In the genomic region with DNA sequence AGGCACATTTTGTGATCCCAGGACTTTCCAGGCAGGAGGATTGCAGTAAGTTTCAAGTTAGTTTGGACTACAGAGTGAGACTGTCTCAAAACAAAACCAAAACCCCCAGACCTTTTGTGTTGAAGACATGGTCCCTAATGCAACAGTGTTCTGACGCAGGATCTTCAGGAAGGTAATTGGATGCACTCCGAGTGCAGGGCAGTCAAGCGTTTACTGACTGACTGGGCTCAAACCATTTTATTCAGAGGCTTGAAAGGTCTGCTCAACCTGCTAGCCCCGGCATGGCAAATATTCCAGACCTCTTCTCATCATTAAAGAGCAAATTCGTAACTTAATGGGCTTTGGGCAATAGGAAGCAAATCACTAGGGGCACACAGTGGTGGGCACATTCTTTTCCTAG, we compare ENCODE assay signal across 11 mouse cellular contexts. TPM values are rescaled to one million over a fixed set of nuclear protein-coding genes. Genes with fewer than 3 reads are reported as not detected.
DNase-seq lines count a peak whose midpoint lies in the region; ATAC-seq and TF ChIP-seq lines count a peak whose summit lies in the region.
"Had no signal": no experiment of that assay in that cellular context is flagged by ENCODE, and none has a peak within 500 bp of the region (broad histone marks: within the 10 kb centered on the region; RNA-seq: fewer than 3 reads in every experiment).

No protein-coding gene starts in this region.

- in situ Hi-C loops in CH12.LX (cut with MboI; ENCODE audit: low pct_ligation_motif_present, low pct_unique_long_range_greater_than_20kb, low sequenced_read_pairs): loop anchor here (5.0 kb wide), 1 partner anchor 36 kb away; no protein-coding TSS in a partner anchor

- H3K79me2 ChIP-seq in CH12.LX (replicated peaks; ENCODE audit: control insufficient read depth, extremely low read depth, insufficient read depth, poor library complexity, severe bottlenecking): peaks cover 97% of the 10 kb centered on the region

- DNase-seq in gastrocnemius, adult 2 months: no peak
- no peak for DNase-seq in gastrocnemius, postnatal 36 days
- DNase-seq in limb, embryonic 14.5 days (ENCODE audit: low spot score): no peak
- DNase-seq in limb, embryonic 10.5 days (ENCODE audit: low spot score): no peak
- DNase-seq in CH12.LX (ENCODE audit: extremely low read depth): no peak
- no peak for DNase-seq in yolk sac, embryonic 10.5 days (ENCODE audit: low spot score)
- DNase-seq in testis, postnatal 14 days (ENCODE audit: low spot score): no peak
- DNase-seq: lung, postnatal 36 days had no signal

- 80% methylated on average over 5 of the region's 5 CpGs for WGBS in limb, embryonic 14.5 days
- WGBS in limb, embryonic 10.5 days: 96% methylated on average over 5 of the region's 5 CpGs
- WGBS in heart, embryonic 16.5 days: 85% methylated on average over 5 of the region's 5 CpGs

- TF ChIP-seq POLR2A in limb, embryonic 14.5 days (IDR thresholded peaks at IDR 0.05; ENCODE audit: borderline replicate concordance, extremely low read depth, insufficient read depth, insufficient read length): no peak
- TF ChIP-seq POLR2A in CH12.LX (IDR thresholded peaks at IDR 0.05; ENCODE audit: low read depth, low read length): no peak

- H3K36me3 ChIP-seq in limb, embryonic 14.5 days (ENCODE audit: control insufficient read depth, insufficient read depth, low read length): peaks cover 20% of the 10 kb centered on the region; the same call in 1 of the 2 replicates
- H3K36me3 ChIP-seq in limb, embryonic 10.5 days: peaks cover 61% of the 10 kb centered on the region
- peaks cover 49 to 70% of the 10 kb centered on the region in 2 experiments for H3K36me3 ChIP-seq in CH12.LX (replicated peaks in 1 of 2; ENCODE audit: control insufficient read depth in 1 of 2, insufficient read depth in 1 of 2, low read length in 1 of 2)
- peaks cover 8% of the 10 kb centered on the region; the same call in 1 of the 2 replicates for H3K36me3 ChIP-seq in heart, embryonic 16.5 days (ENCODE audit: control insufficient read depth, insufficient read depth)

- H3K27me3 ChIP-seq in limb, embryonic 14.5 days (ENCODE audit: control insufficient read depth, insufficient read depth, low read length): no peaks in the 10 kb centered on the region
- no peaks in the 10 kb centered on the region for H3K27me3 ChIP-seq in limb, embryonic 10.5 days (ENCODE audit: low read depth, poor library complexity, severe bottlenecking)
- no peaks in the 10 kb centered on the region for H3K27me3 ChIP-seq in CH12.LX (replicated peaks)
- H3K27me3 ChIP-seq in heart, embryonic 16.5 days (ENCODE audit: control insufficient read depth, insufficient read depth, low read length): no peaks in the 10 kb centered on the region

- dilution Hi-C loops in CH12.LX (cut with MboI; ENCODE audit: extremely low pct_ligation_motif_present, extremely low pct_unique_long_range_greater_than_20kb, low sequenced_read_pairs): no loop called here

- TF ChIP-seq CTCF in gastrocnemius, adult 2 months (IDR thresholded peaks at IDR 0.05): no peak
- TF ChIP-seq CTCF in CH12.LX (conservative IDR thresholded peaks at IDR 0.05 in 1 of 2, IDR thresholded peaks at IDR 0.05 in 1 of 2; ENCODE audit: low read depth in 2 of 2, low read length in 2 of 2): no peak

- H3K27ac ChIP-seq in gastrocnemius, adult 2 months: peak overlapping the region; percentile 93
- 0 out of 2 replicates have a peak overlapping the region, but pooled peaks have one; percentile 85 for H3K27ac ChIP-seq in limb, embryonic 14.5 days (replicated peaks; ENCODE audit: low read depth, low read length)
- no peak overlapping the region for H3K27ac ChIP-seq in limb, embryonic 10.5 days
- H3K27ac ChIP-seq in CH12.LX (ENCODE audit: insufficient read depth, low read depth): peak overlapping the region; percentile 85; the same call in 1 of the 2 replicates
- H3K27ac ChIP-seq in heart, embryonic 16.5 days (ENCODE audit: low read length): peak overlapping the region; percentile 85

- intact Hi-C loops in gastrocnemius, adult 2 months (cut with DNase I): loop anchor here (2.0 kb wide), 1 partner anchor 30 kb away; no protein-coding TSS in a partner anchor
- intact Hi-C loops in gastrocnemius, postnatal 36 days (cut with DNase I): no loop called here

- H3K4me1 ChIP-seq in limb, embryonic 14.5 days (ENCODE audit: control insufficient read depth, insufficient read depth, low read length): peaks cover 56% of the 10 kb centered on the region
- peaks cover 30% of the 10 kb centered on the region for H3K4me1 ChIP-seq in limb, embryonic 10.5 days
- peaks cover 56 to 82% of the 10 kb centered on the region in 2 experiments for H3K4me1 ChIP-seq in CH12.LX (ENCODE audit: control insufficient read depth in 1 of 2, insufficient read depth in 2 of 2)
- peaks cover 59% of the 10 kb centered on the region for H3K4me1 ChIP-seq in heart, embryonic 16.5 days (ENCODE audit: control insufficient read depth, insufficient read depth, low read length)

- no peak overlapping the region for H3K4me2 ChIP-seq in limb, embryonic 14.5 days (replicated peaks; ENCODE audit: low read depth, low read length, severe bottlenecking)
- H3K4me2 ChIP-seq in CH12.LX (ENCODE audit: insufficient read depth, low read depth, poor library complexity, severe bottlenecking): peak overlapping the region; percentile 58
- H3K4me2 ChIP-seq in heart, embryonic 16.5 days (ENCODE audit: low read depth, low read length): no peak overlapping the region

- no peak for TF ChIP-seq EP300 in CH12.LX (IDR thresholded peaks at IDR 0.05; ENCODE audit: low read length)

- no peak for ATAC-seq in limb, embryonic 14.5 days (ENCODE audit: low FRiP score, low read depth)
- no peak for ATAC-seq in heart, embryonic 16.5 days (replicated peaks; ENCODE audit: extremely low read depth, insufficient read depth, low FRiP score)
- ATAC-seq: CD4-positive, CD25-positive, alpha-beta regulatory T cell, adult 4 months had no signal

- H3K9me3 ChIP-seq in limb, embryonic 14.5 days (ENCODE audit: control insufficient read depth, low read length): no peaks in the 10 kb centered on the region
- no peaks in the 10 kb centered on the region for H3K9me3 ChIP-seq in limb, embryonic 10.5 days (replicated peaks)
- H3K9me3 ChIP-seq in CH12.LX (replicated peaks; ENCODE audit: low read length): peaks cover 11% of the 10 kb centered on the region
- 0 out of 2 replicates have a peak, but pooled peaks cover 3% of the 10 kb centered on the region for H3K9me3 ChIP-seq in heart, embryonic 16.5 days (replicated peaks; ENCODE audit: control insufficient read depth, low read length)

- H3K9ac ChIP-seq in limb, embryonic 14.5 days (ENCODE audit: low read depth, low read length, severe bottlenecking): no peak overlapping the region
- H3K9ac ChIP-seq in CH12.LX (ENCODE audit: insufficient read depth, low read depth): no peak overlapping the region
- no peak overlapping the region for H3K9ac ChIP-seq in heart, embryonic 16.5 days (ENCODE audit: low read length)

- no peak for TF ChIP-seq RAD21 in CH12.LX (IDR thresholded peaks at IDR 0.05; ENCODE audit: low read depth, low read length)

- H3K4me3 ChIP-seq in gastrocnemius, adult 2 months: peak overlapping the region; percentile 5
- H3K4me3 ChIP-seq in limb, embryonic 14.5 days (replicated peaks; ENCODE audit: low read length): no peak overlapping the region
- H3K4me3 ChIP-seq in limb, embryonic 10.5 days: no peak overlapping the region
- no peak overlapping the region for H3K4me3 ChIP-seq in CH12.LX (replicated peaks in 1 of 3; ENCODE audit: low read depth in 2 of 3, low read length in 2 of 3, poor library complexity in 1 of 3)
- no peak overlapping the region for H3K4me3 ChIP-seq in heart, embryonic 16.5 days (ENCODE audit: low read length)
- H3K4me3 ChIP-seq: myocyte had no signal

TF ChIP-seq in CH12.LX, 34 proteins besides CTCF, POLR2A, EP300 and RAD21:
- TF ChIP-seq MEF2A (IDR thresholded peaks at IDR 0.05; ENCODE audit: borderline replicate concordance, low read depth, low read length) (no peak), RCOR1 (conservative IDR thresholded peaks at IDR 0.05; ENCODE audit: low read depth, low read length) (no peak), POLR2AphosphoS2 (IDR thresholded peaks at IDR 0.05; ENCODE audit: low read depth, low read length) (no peak), ELF1 (IDR thresholded peaks at IDR 0.05; ENCODE audit: low read depth, low read length) (no peak), SIN3A (IDR thresholded peaks at IDR 0.05; ENCODE audit: low read length) (no peak), ZNF384 (IDR thresholded peaks at IDR 0.05; ENCODE audit: low read depth, low read length) (no peak), TCF12 (IDR thresholded peaks at IDR 0.05; ENCODE audit: low read depth, low read length) (no peak)

RNA-seq across cellular contexts. Expression of gene Bcl2l1, which starts 12.8 kb away (rescaled TPM):
- total RNA-seq in gastrocnemius, adult 2 months (2021): 10 to 100 TPM; 15.7 to 40.3 TPM
- 10 to 100 TPM; 15.4 to 17.6 TPM for total RNA-seq in gastrocnemius, postnatal 36 days (2021)
- 46.8 and 54.3 TPM in 2 replicates for polyA plus RNA-seq in limb, embryonic 14.5 days (2012; rRNA removed)
- 91.2 and 96.3 TPM in 2 replicates for polyA plus RNA-seq in limb, embryonic 14.5 days (2014; fragmentation: Nextera tagmentation; extraction: Ambion mirVana)
- 90.1 and 103 TPM in 2 replicates for polyA plus RNA-seq in limb, embryonic 10.5 days (2016; fragmentation: Nextera tagmentation; extraction: Ambion mirVana)
- 47.7 and 80.3 TPM in 2 replicates for total RNA-seq in CH12.LX (2012; rRNA removed)
- 13.7 and 21.3 TPM in 2 replicates for total RNA-seq in CH12.LX (2014; rRNA removed)
- 33.2 and 34.5 TPM in 2 replicates for polyA plus RNA-seq in CH12.LX (2012; ENCODE audit: insufficient read length, low read depth)
- 70.5 and 74.3 TPM in 2 replicates for polyA plus RNA-seq in heart, embryonic 16.5 days (2015; fragmentation: Nextera tagmentation; extraction: Ambion mirVana)

RNA-seq across cellular contexts. Expression of gene Tpx2, which starts 29.1 kb away (rescaled TPM):
- total RNA-seq in gastrocnemius, adult 2 months (2021): 1 to 10 TPM; 1.1 to 1.7 TPM
- 1 to 10 TPM; 1.4 to 1.9 TPM for total RNA-seq in gastrocnemius, postnatal 36 days (2021)
- polyA plus RNA-seq in limb, embryonic 14.5 days (2012; rRNA removed): 36.0 and 51.3 TPM in 2 replicates
- polyA plus RNA-seq in limb, embryonic 14.5 days (2014; fragmentation: Nextera tagmentation; extraction: Ambion mirVana): 71.8 and 83.6 TPM in 2 replicates
- polyA plus RNA-seq in limb, embryonic 10.5 days (2016; fragmentation: Nextera tagmentation; extraction: Ambion mirVana): 141 and 147 TPM in 2 replicates
- total RNA-seq in CH12.LX (2012; rRNA removed): 66.1 and 70.9 TPM in 2 replicates
- total RNA-seq in CH12.LX (2014; rRNA removed): 98.0 and 105 TPM in 2 replicates
- polyA plus RNA-seq in CH12.LX (2012; ENCODE audit: insufficient read length, low read depth): 123 and 127 TPM in 2 replicates
- 45.4 and 55.1 TPM in 2 replicates for polyA plus RNA-seq in heart, embryonic 16.5 days (2015; fragmentation: Nextera tagmentation; extraction: Ambion mirVana)
